Mouse (Mus musculus) Patski (cell line): Measurements from ENCODE around the gene Phactr4. TPM values are rescaled to one million over a fixed set of nuclear protein-coding genes. Genes with fewer than 3 reads are reported as not detected.
A peak's percentile ranks its signal among the peaks of the same experiment; 100 is the strongest.

Experiments used
- ATAC-seq: fragments of 100-300 bp; one replicate; pipeline ENCODE4 v1.8.0; 2021
- CTCF ChIA-PET: fragments of 350-600 bp; sonication (Branson Sonifier 250); formaldehyde crosslinking; loops from one replicate; lab custom pipeline; 2022; ENCODE audit warnings: inconsistent platforms; lab: Charles Lee
- POLR2A ChIA-PET: fragments of 350-600 bp; sonication (Branson Sonifier 250); formaldehyde crosslinking; loops from one replicate; lab custom pipeline; 2022; ENCODE audit warnings: antibody characterized with exemption, inconsistent platforms; lab: Charles Lee
- DNase-seq: peaks from one replicate; pipeline ENCODE4 v3.0.0-alpha.2; 2011; ENCODE audit warnings: low read depth, low spot score
- H3K27me3 ChIP-seq: fragments of 371-371 bp; one replicate; pipeline ENCODE4 v1.5.1; 2021
- CTCF ChIP-seq: fragments of 100-300 bp; IDR thresholded peaks from one replicate; pipeline ENCODE4 v1.5.1; 2021
- in situ Hi-C: fragments of 300-500 bp; cut with MboI; formaldehyde crosslinking; loops from 3 replicates; pipeline ENCODE4 v1.11.1; 2018; ENCODE audit warnings: low pct_unique_long_range_greater_than_20kb, mixed read lengths
- polyA plus RNA-seq: library from polyadenylated mRNA; unstranded; gene quantifications from one replicate; pipeline ENCODE4 v1.2.3, GENCODE M21; 2021

Phactr4 gene
- polyA plus RNA-seq, 1 experiment from 2014 or later = 60.4 TPM

GRCm38 (mm10) chr4:132353481-132353885 is 68.8 kb downstream of the Phactr4 start, which contains the start of gene Rcc1:
TSS of gene Rcc1 (minus strand) at chr4:132353605.
- ChIA-PET CTCF (no interaction called here), POLR2A (interaction anchor here (0.6 to 0.9 kb wide), 2 partner anchors 11 to 14 kb away, joined by 3 read pairs; no protein-coding TSS in a partner anchor)
- TF ChIP-seq CTCF = no peak
- DNase-seq (no peak), ATAC-seq (peak; percentile 74)
- no peaks in the 10 kb centered on the region for H3K27me3 ChIP-seq
- in situ Hi-C loops = loop anchor here (5.0 kb wide), 1 partner anchor 159 kb away; the partner anchor contains the start of gene Sesn2

GRCm38 (mm10) chr4:132352739-132353138 is 69.5 kb downstream of the Phactr4 start:
- ATAC-seq (no peak), DNase-seq (no peak)

GRCm38 (mm10) chr4:132351401-132351800 is 70.9 kb downstream of the Phactr4 start:
- in situ Hi-C loops = loop anchor here (5.0 kb wide), 1 partner anchor 161 kb away; the partner anchor contains the start of gene Sesn2
- no peak for TF ChIP-seq CTCF
- DNase-seq (no peak), ATAC-seq (no peak)
- H3K27me3 ChIP-seq = no peaks in the 10 kb centered on the region
- ChIA-PET POLR2A (interaction anchor here (0.7 kb wide), 1 partner anchor 38 kb away, joined by 3 read pairs; no protein-coding TSS in a partner anchor), CTCF (interaction anchor here (1.6 kb wide), 2 partner anchors 17 to 60 kb away, joined by 3 to 4 read pairs; no protein-coding TSS in a partner anchor)

More at GRCm38 (mm10) chr4:132352739-132353138, 69.5 kb downstream of the Phactr4 start:
- no peak for TF ChIP-seq CTCF
- H3K27me3 ChIP-seq = no peaks in the 10 kb centered on the region
- in situ Hi-C loops = loop anchor here (5.0 kb wide), 1 partner anchor 160 kb away; the partner anchor contains the start of gene Sesn2
- ChIA-PET POLR2A (interaction anchor here (0.9 kb wide), 1 partner anchor 10 kb away, joined by 3 read pairs; no protein-coding TSS in a partner anchor), CTCF (interaction anchor here (1.0 kb wide), 1 partner anchor 9 kb away, joined by 3 read pairs; no protein-coding TSS in a partner anchor)

GRCm38 (mm10) chr4:132350854-132351253 is 71.4 kb downstream of the Phactr4 start:
- ATAC-seq (no peak), DNase-seq (no peak)
- ChIA-PET CTCF (interaction anchor here (1.2 to 1.6 kb wide), 3 partner anchors 17 to 61 kb away, joined by 3 to 4 read pairs (median 3); no protein-coding TSS in a partner anchor), POLR2A (interaction anchor here (0.7 kb wide), 1 partner anchor 37 kb away, joined by 3 read pairs; no protein-coding TSS in a partner anchor)
- in situ Hi-C loops = loop anchor here (5.0 kb wide), 1 partner anchor 161 kb away; the partner anchor contains the start of gene Sesn2
- no peaks in the 10 kb centered on the region for H3K27me3 ChIP-seq
- TF ChIP-seq CTCF = no peak

DNA sequence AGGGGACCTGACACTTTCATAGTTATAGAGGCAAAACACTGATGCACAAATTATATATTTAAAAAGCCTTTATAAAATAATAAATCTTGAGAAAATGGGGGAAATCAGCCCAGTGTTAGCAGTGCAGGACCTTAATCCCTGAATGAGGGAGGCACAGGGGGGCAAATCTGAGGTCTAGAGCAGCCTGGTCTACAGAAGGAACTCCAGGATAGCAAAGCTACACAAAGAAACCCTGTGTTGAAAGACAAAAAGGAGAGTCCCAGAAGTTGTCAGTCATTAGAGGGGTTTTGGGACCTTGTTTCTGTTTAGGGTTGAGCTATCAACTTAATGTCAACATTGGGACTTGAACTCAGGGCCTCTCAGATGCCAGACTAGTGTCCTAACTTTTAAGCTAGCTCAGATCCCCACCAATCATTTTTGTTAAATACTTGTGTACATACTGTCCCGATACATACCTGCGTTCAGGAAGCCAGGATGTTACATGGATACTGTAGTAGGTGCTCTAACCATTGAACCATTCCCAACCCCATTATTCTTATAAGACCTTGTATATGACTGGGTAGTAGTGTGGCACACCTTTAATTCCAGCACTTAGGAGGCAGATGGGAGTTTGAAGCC is 72.1 kb downstream of the Phactr4 start:
- TF ChIP-seq CTCF = no peak
- ATAC-seq (no peak), DNase-seq (no peak)
- ChIA-PET CTCF (interaction anchor here (1.2 to 1.6 kb wide), 3 partner anchors 18 to 62 kb away, joined by 3 to 4 read pairs (median 3); no protein-coding TSS in a partner anchor), POLR2A (interaction anchor here (0.6 to 1.0 kb wide), 2 partner anchors 11 to 88 kb away, joined by 3 read pairs; no protein-coding TSS in a partner anchor)
- in situ Hi-C loops = loop anchor here (5.0 kb wide), 1 partner anchor 162 kb away; the partner anchor contains the start of gene Sesn2
- H3K27me3 ChIP-seq = no peaks in the 10 kb centered on the region

DNA sequence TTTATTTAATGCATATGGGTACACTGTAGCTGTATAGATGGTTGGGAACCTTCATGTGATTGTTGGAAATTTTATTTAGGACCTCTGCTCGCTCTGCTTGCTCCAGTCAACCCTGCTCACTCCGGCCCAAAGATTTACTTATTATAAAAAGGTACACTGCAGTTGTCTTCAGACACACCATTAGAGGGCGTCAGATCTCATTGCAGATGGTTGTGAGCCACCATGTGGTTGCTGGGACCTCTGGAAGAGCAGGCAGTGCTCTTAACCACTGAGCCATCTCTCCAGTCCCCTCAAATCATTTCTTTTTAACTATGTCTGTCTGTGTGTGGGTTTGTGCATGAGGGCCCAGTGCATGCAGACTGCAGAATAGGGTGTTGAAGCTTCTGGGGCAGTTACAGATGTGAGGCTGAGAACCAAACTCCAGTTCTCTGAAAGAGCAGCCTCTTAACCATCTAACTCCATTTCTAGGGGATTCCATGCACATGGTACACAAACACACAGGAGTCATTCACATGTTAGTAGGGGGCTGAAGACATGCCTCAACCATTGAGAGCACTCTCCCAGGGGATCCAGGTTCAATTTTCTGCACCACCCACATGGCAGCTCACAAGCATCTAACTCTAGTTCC is 72.7 kb downstream of the Phactr4 start:
- ATAC-seq = no peak
- ChIA-PET POLR2A (interaction anchor here (1.0 kb wide), 1 partner anchor 11 kb away, joined by 3 read pairs; no protein-coding TSS in a partner anchor), CTCF (interaction anchor here (1.2 to 1.6 kb wide), 2 partner anchors 18 to 39 kb away, joined by 3 read pairs; no protein-coding TSS in a partner anchor)
- in situ Hi-C loops = loop anchor here (5.0 to 10.0 kb wide), 2 partner anchors 163 to 165 kb away; partner anchors contain the start of gene Sesn2
- peak; percentile 15 for TF ChIP-seq CTCF
- DNase-seq = no peak
- no peaks in the 10 kb centered on the region for H3K27me3 ChIP-seq

GRCm38 (mm10) chr4:132346661-132347060 is 75.6 kb downstream of the Phactr4 start:
- no peaks in the 10 kb centered on the region for H3K27me3 ChIP-seq
- no peak for ATAC-seq
- DNase-seq = no peak
- TF ChIP-seq CTCF = no peak
- ChIA-PET POLR2A (no interaction called here), CTCF (interaction anchor here (1.4 to 1.6 kb wide), 2 partner anchors 65 to 168 kb away, joined by 4 to 6 read pairs; no protein-coding TSS in a partner anchor)
- in situ Hi-C loops = loop anchor here (10.0 kb wide), 1 partner anchor 162 kb away; no protein-coding TSS in a partner anchor

DNA sequence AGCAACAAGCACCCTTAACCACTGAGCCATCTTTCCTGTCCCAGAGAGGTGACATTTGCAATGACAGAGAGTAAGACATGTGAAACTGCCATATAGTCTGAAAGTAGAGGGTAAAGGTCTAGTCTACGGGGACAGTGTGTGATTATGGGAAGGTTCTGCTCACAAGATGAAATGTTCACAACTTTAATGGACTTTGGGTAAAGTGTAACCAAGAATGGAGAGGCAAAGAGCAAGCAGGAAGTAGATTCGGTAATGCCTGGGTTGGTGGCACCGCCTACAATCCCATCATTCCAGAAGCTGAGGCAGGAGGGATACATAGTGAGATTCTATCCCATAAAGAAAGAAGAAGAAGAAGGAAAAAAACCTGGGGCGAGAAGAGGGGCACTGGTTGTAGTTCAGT is 76.0 kb downstream of the Phactr4 start:
- no peak for TF ChIP-seq CTCF
- ATAC-seq = no peak
- no peaks in the 10 kb centered on the region for H3K27me3 ChIP-seq
- ChIA-PET POLR2A (no interaction called here), CTCF (interaction anchor here (1.4 to 1.6 kb wide), 2 partner anchors 66 to 169 kb away, joined by 4 to 6 read pairs; no protein-coding TSS in a partner anchor)
- in situ Hi-C loops = loop anchor here (10.0 kb wide), 1 partner anchor 161 kb away; no protein-coding TSS in a partner anchor
- no peak for DNase-seq

DNA sequence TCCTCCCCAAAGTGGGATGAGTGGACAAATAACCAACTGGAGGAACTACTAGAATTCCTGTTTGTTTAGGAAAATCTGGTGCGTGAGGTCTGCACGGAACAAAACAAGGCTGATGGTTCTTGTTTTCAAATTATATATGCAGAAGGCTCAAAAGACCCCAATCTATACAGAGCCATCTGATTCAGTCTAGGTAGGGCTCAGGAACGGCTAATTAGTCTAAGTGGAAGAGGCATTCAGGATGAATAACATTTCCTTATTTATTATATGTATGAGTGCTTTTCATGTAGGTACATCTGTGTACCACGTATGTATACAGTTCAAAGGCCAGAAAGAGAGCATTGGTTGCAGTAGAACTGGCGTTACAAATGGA is 76.5 kb downstream of the Phactr4 start:
- in situ Hi-C loops = loop anchor here (10.0 kb wide), 1 partner anchor 161 kb away; no protein-coding TSS in a partner anchor
- no peak for TF ChIP-seq CTCF
- no peak for DNase-seq
- ChIA-PET CTCF (interaction anchor here (1.0 to 1.6 kb wide), 2 partner anchors 55 to 66 kb away, joined by 3 to 6 read pairs; no protein-coding TSS in a partner anchor), POLR2A (interaction anchor here (1.3 to 1.4 kb wide), 2 partner anchors 13 to 168 kb away, joined by 3 read pairs; no protein-coding TSS in a partner anchor)
- ATAC-seq = no peak
- no peaks in the 10 kb centered on the region for H3K27me3 ChIP-seq
